Comparison of ENCODE assay signal across 27 mouse cellular contexts in genomic region chr4:55631157-55631556, GRCm38 (mm10).
DNase-seq lines count a peak whose midpoint lies in the region; ATAC-seq lines count a peak whose summit lies in the region.
"Had no signal": no experiment of that assay in that cellular context is flagged by ENCODE, and none has a peak within 500 bp of the region (broad histone marks: within the 10 kb centered on the region; RNA-seq: fewer than 3 reads in every experiment).

No protein-coding gene starts in this region.

- no peaks in the 10 kb centered on the region for H3K36me3 ChIP-seq in forebrain, embryonic 12.5 days (replicated peaks)
- no peaks in the 10 kb centered on the region for H3K36me3 ChIP-seq in hindbrain, embryonic 14.5 days (replicated peaks; ENCODE audit: control insufficient read depth, insufficient read depth)
- H3K36me3 ChIP-seq: embryonic facial prominence, embryonic 15.5 days; hindbrain, embryonic 10.5 days; lung, embryonic 15.5 days; midbrain, embryonic 10.5 days; neural tube, embryonic 13.5 days had no signal

- 92% methylated on average over 1 of the region's 1 CpGs for WGBS in forebrain, embryonic 12.5 days
- WGBS in hindbrain, embryonic 14.5 days: 94% methylated on average over 1 of the region's 1 CpGs

- H3K4me1 ChIP-seq in brown adipose tissue, adult 24 weeks (ENCODE audit: control insufficient read depth, insufficient read depth, insufficient read length, low read length): peaks cover 5% of the 10 kb centered on the region; the same call in 1 of the 2 replicates
- H3K4me1 ChIP-seq in forebrain, embryonic 12.5 days: no peaks in the 10 kb centered on the region
- H3K4me1 ChIP-seq in hindbrain, embryonic 14.5 days (replicated peaks; ENCODE audit: control insufficient read depth, insufficient read depth, low read length): no peaks in the 10 kb centered on the region
- H3K4me1 ChIP-seq: embryonic facial prominence, embryonic 15.5 days; hindbrain, embryonic 10.5 days; lung, embryonic 15.5 days; midbrain, embryonic 10.5 days; neural tube, embryonic 13.5 days had no signal

- peak; percentile 42 for DNase-seq in 3134 (ENCODE audit: extremely low read depth, insufficient read length, low spot score)
- peak; percentile 58 for DNase-seq in 3T3-L1 (ENCODE audit: low read depth, low spot score)
- DNase-seq in retina, postnatal 1 day: no peak
- DNase-seq in hindbrain, embryonic 14.5 days (ENCODE audit: low spot score): no peak
- DNase-seq: adrenal gland, adult 2 months; cerebellum, adult 11-12 months; cerebellum, postnatal 10 days; gastrocnemius, postnatal 25 days; heart, postnatal 14 days; kidney, adult 8-10 months; kidney, postnatal 4 days; liver; lung, postnatal 4 days; thymus, postnatal 4 days had no signal

- no peak overlapping the region for H3K4me3 ChIP-seq in brown adipose tissue, adult 24 weeks (ENCODE audit: insufficient read depth, low read depth, low read length)
- H3K4me3 ChIP-seq in forebrain, embryonic 12.5 days (replicated peaks): no peak overlapping the region
- H3K4me3 ChIP-seq in hindbrain, embryonic 14.5 days (replicated peaks; ENCODE audit: low read length): no peak overlapping the region
- H3K4me3 ChIP-seq: embryonic facial prominence, embryonic 15.5 days; hindbrain, embryonic 10.5 days; lung, embryonic 15.5 days; midbrain, embryonic 10.5 days; neural tube, embryonic 13.5 days had no signal

- no peaks in the 10 kb centered on the region for H3K27me3 ChIP-seq in forebrain, embryonic 12.5 days
- H3K27me3 ChIP-seq in hindbrain, embryonic 14.5 days (ENCODE audit: control insufficient read depth, insufficient read depth, low read length): no peaks in the 10 kb centered on the region
- H3K27me3 ChIP-seq: embryonic facial prominence, embryonic 15.5 days; lung, embryonic 15.5 days; neural tube, embryonic 13.5 days had no signal

- H3K4me2 ChIP-seq in forebrain, embryonic 12.5 days: no peak overlapping the region
- no peak overlapping the region for H3K4me2 ChIP-seq in hindbrain, embryonic 14.5 days (replicated peaks)
- H3K4me2 ChIP-seq: embryonic facial prominence, embryonic 15.5 days; lung, embryonic 15.5 days; neural tube, embryonic 13.5 days had no signal

- H3K9ac ChIP-seq in forebrain, embryonic 12.5 days: no peak overlapping the region
- H3K9ac ChIP-seq in hindbrain, embryonic 14.5 days: no peak overlapping the region
- H3K9ac ChIP-seq: embryonic facial prominence, embryonic 15.5 days; lung, embryonic 15.5 days; neural tube, embryonic 13.5 days had no signal

- H3K27ac ChIP-seq in brown adipose tissue, adult 24 weeks (replicated peaks; ENCODE audit: low read depth, low read length): peak overlapping the region; percentile 68; the same call in 1 of the 2 replicates
- no peak overlapping the region for H3K27ac ChIP-seq in forebrain, embryonic 12.5 days
- H3K27ac ChIP-seq in hindbrain, embryonic 14.5 days: no peak overlapping the region
- H3K27ac ChIP-seq: embryonic facial prominence, embryonic 15.5 days; hindbrain, embryonic 10.5 days; hindbrain, postnatal 0 days; kidney, postnatal 0 days; lung, embryonic 15.5 days; midbrain, embryonic 10.5 days; neural tube, embryonic 13.5 days had no signal

- peak; percentile 48 for ATAC-seq in megakaryocyte, adult 5-6 weeks (ENCODE audit: poor library complexity, severe bottlenecking)
- ATAC-seq in forebrain, embryonic 12.5 days (ENCODE audit: low FRiP score): no peak
- no peak for ATAC-seq in hindbrain, embryonic 14.5 days (ENCODE audit: low FRiP score)
- ATAC-seq: forebrain, embryonic 14.5 days; hindbrain, postnatal 0 days; intestine, embryonic 16.5 days; midbrain, embryonic 16.5 days had no signal

- no peaks in the 10 kb centered on the region for H3K9me3 ChIP-seq in forebrain, embryonic 12.5 days
- H3K9me3 ChIP-seq in hindbrain, embryonic 14.5 days (ENCODE audit: control insufficient read depth, low read length): no peaks in the 10 kb centered on the region
- H3K9me3 ChIP-seq: embryonic facial prominence, embryonic 15.5 days; hindbrain, embryonic 10.5 days; lung, embryonic 15.5 days; midbrain, embryonic 10.5 days; neural tube, embryonic 13.5 days had no signal

Comparison
In these comparisons a context has a peak if more than half of its experiments do, and no peak if none do; other contexts are left out.
1. DNase-seq: peak in 3134 (single experiment) and 3T3-L1 (single experiment); none in retina, postnatal 1 day (single experiment) and hindbrain, embryonic 14.5 days (single experiment).